Mouse (Mus musculus) testis, adult 2 months (tissue): ENCODE data around the gene Dmrtc2.

Experiments used
- CTCF ChIP-seq: fragments of 200-500 bp; IDR thresholded peaks from 2 replicates; pipeline ENCODE4 v1.5.1; 2012; ENCODE audit warnings: low read depth, mild to moderate bottlenecking, inconsistent platforms, low read length, moderate library complexity; ENCODE audit not compliant: control insufficient read depth, insufficient read depth, insufficient replicate concordance
- POLR2A ChIP-seq: fragments of 200-500 bp; IDR thresholded peaks from 2 replicates; pipeline ENCODE4 v1.6.1; 2012; ENCODE audit warnings: low read depth, mild to moderate bottlenecking, inconsistent platforms, low read length, moderate library complexity; ENCODE audit not compliant: control insufficient read depth

DNA sequence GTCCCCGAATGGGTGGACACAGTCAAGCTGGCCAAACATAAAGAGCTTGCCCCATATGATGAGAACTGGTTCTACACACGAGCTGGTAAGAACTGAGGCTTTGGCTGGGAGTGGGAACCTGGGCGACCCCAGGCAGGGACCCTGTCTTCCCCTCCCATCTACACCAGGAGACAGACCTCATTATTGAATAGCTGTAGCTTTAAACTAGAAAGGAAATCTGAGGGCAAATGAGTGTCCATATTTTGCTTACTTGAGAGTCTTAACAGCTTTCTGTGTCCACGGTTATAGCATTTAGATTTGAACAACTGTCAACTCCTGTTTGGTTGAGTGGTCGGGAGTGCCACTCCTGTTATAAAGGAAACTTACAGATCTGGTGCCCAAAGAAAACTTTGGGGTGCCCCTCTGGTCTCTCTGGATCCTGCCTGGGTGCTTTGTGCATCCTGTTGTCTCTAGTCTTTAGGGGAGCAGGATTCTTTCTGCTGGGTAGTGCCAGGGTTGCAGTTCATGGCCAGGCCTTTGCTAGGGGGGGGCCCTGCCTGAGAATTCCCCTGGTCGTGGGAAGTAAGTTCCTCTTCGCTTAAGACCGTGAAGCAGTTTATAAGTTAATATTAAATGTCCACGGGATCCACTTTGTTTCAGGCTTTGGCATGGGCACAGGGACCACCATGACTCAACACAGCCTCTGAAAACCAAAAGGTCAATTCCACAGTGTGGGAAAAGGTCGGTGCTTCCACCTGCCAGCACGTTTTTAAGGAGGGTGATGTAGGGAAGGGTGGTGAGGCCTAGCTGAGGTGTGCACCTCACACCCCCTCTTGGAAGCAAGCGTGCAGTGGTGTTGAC is 15.8 kb downstream of the Dmrtc2 start:
- TF ChIP-seq POLR2A, result peak; percentile 9; the same call in 1 of the 2 replicates
- no peak for TF ChIP-seq CTCF
